Mouse (Mus musculus): Measurements from ENCODE around the gene Tmtc2.

Tmtc2 gene

GRCm38 (mm10) chr10:105312986-105313385 lies 261.3 kb downstream of the Tmtc2 start:
- DNase-seq (ENCODE audit: low read depth, low spot score) = no peak

- no peak for DNase-seq (ENCODE audit: low read depth, low spot score)
These were observed 276.7 kb downstream of the Tmtc2 start for GRCm38 (mm10) chr10:105297560-105297959.

- DNase-seq (ENCODE audit: low read depth, low spot score) = no peak
These were observed 281.3 kb downstream of the Tmtc2 start for GRCm38 (mm10) chr10:105292961-105293360.

- no peak for DNase-seq (ENCODE audit: low read depth, low spot score)
These were observed 285.8 kb downstream of the Tmtc2 start for GRCm38 (mm10) chr10:105288472-105288871.

GRCm38 (mm10) chr10:105287575-105287974 lies 286.7 kb downstream of the Tmtc2 start:
- DNase-seq (ENCODE audit: low read depth, low spot score) = no peak

- no peak for DNase-seq (ENCODE audit: low read depth, low spot score)
These were observed 287.2 kb downstream of the Tmtc2 start for GRCm38 (mm10) chr10:105287064-105287463.

- DNase-seq (ENCODE audit: low read depth, low spot score) = no peak
These were observed 288.0 kb downstream of the Tmtc2 start for GRCm38 (mm10) chr10:105286221-105286620.

- DNase-seq (ENCODE audit: low read depth, low spot score) = no peak
These were observed 290.1 kb downstream of the Tmtc2 start for GRCm38 (mm10) chr10:105284171-105284570.

- no peak for DNase-seq (ENCODE audit: low read depth, low spot score)
These were observed 293.3 kb downstream of the Tmtc2 start for GRCm38 (mm10) chr10:105280933-105281332.

- no peak for DNase-seq (ENCODE audit: low read depth, low spot score)
These were observed 314.2 kb downstream of the Tmtc2 start for GRCm38 (mm10) chr10:105260053-105260452.

GRCm38 (mm10) chr10:105238291-105238690 lies 336.0 kb downstream of the Tmtc2 start:
- peak; percentile 29 for DNase-seq (ENCODE audit: low read depth, low spot score)

GRCm38 (mm10) chr10:105232864-105233263 lies 341.4 kb downstream of the Tmtc2 start:
- DNase-seq (ENCODE audit: low read depth, low spot score) = no peak

GRCm38 (mm10) chr10:105230416-105230815 lies 343.8 kb downstream of the Tmtc2 start:
- no peak for DNase-seq (ENCODE audit: low read depth, low spot score)

- no peak for DNase-seq (ENCODE audit: low read depth, low spot score)
These were observed 345.6 kb downstream of the Tmtc2 start for GRCm38 (mm10) chr10:105228623-105229022.

- no peak for DNase-seq (ENCODE audit: low read depth, low spot score)
These were observed 346.6 kb downstream of the Tmtc2 start for GRCm38 (mm10) chr10:105227631-105228030.

- no peak for DNase-seq (ENCODE audit: low read depth, low spot score)
These were observed 348.5 kb downstream of the Tmtc2 start for GRCm38 (mm10) chr10:105225714-105226113.

GRCm38 (mm10) chr10:105222904-105223303 lies 351.3 kb downstream of the Tmtc2 start:
- no peak for DNase-seq (ENCODE audit: low read depth, low spot score)

- no peak for DNase-seq (ENCODE audit: low read depth, low spot score)
These were observed 372.8 kb downstream of the Tmtc2 start for GRCm38 (mm10) chr10:105201491-105201890.

- DNase-seq (ENCODE audit: low read depth, low spot score) = no peak
These were observed 373.6 kb downstream of the Tmtc2 start for GRCm38 (mm10) chr10:105200678-105201077.

- no peak for DNase-seq (ENCODE audit: low read depth, low spot score)
These were observed 374.2 kb downstream of the Tmtc2 start for GRCm38 (mm10) chr10:105200092-105200491.

- DNase-seq (ENCODE audit: low read depth, low spot score) = no peak
These were observed 374.7 kb downstream of the Tmtc2 start for GRCm38 (mm10) chr10:105199515-105199914.

- DNase-seq (ENCODE audit: low read depth, low spot score) = no peak
These were observed 378.9 kb downstream of the Tmtc2 start for GRCm38 (mm10) chr10:105195377-105195776.

GRCm38 (mm10) chr10:105193756-105194460 lies 380.3 kb downstream of the Tmtc2 start:
- DNase-seq (ENCODE audit: low read depth, low spot score) = no peak

- DNase-seq (ENCODE audit: low read depth, low spot score) = no peak
These were observed 382.2 kb downstream of the Tmtc2 start for GRCm38 (mm10) chr10:105192071-105192470.

All from WW6 (cell line).